Mouse (Mus musculus) liver, postnatal 0 days (tissue): ENCODE measurements around the gene Eno2.

Experiments
- CTCF ChIP-seq: sonication (generic); IDR thresholded peaks from 2 replicates; pipeline ENCODE4 v1.5.1; 2016; ENCODE audit warnings: antibody characterized with exemption, low read depth
- EP300 ChIP-seq: IDR thresholded peaks from 2 replicates; pipeline ENCODE4 v1.6.1; 2016; ENCODE audit warnings: antibody characterized with exemption, low read depth, mild to moderate bottlenecking

DNA sequence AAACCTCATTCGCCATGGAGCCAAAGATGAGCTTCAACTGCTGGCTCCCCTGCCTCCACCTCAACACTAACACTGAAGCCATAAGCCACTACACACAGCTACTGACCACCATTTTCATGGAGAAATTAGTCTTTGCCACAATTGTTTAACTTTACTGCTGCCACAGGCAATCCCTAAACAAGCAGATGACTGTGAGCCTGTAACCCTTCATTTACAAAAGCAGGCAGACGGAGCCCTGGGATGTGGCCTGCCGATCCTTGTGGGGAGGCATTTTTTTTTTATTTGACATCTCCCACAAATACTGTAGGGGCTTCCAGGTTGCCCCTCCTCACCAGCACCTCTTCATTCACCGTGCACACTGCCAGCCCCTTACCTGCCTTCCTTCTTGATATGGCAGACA lies 47.1 kb upstream of the Eno2 start:
- TF ChIP-seq CTCF, result no peak
- TF ChIP-seq EP300, result no peak
